Mouse (Mus musculus): ENCODE measurements around the gene Fads6.

DNA sequence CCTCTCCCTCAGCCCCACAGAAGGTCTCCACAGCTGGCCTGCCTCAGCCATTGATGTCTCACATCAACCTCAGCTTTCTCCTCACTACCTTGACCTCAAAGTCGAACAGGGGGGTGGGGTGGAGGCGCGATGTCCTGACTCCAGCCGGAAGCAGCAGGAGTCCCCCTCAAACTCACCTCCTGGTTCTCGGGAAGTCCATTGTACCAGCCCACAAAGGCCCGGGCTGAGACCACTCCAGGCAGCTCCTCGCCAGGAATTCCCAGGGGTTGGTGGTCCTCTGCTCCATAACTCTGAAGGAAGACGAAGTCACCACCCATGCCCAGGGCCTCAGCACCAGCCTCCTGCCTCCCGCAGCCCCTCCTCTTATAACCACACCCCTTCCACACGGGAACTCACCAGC lies 26.0 kb downstream of the Fads6 start:
- TF ChIP-seq CTCF (IDR thresholded peaks at IDR 0.05; ENCODE audit: insufficient read depth, low read depth, low read length) (no peak), POLR2A (IDR thresholded peaks at IDR 0.05; ENCODE audit: insufficient read depth, low read depth, low read length) (no peak)

Measured in olfactory bulb, adult 2 months (tissue).